ENCODE assay signal across 31 mouse cellular contexts in genomic region chr14:72854226-72854625, GRCm38 (mm10).
DNase-seq lines count a peak whose midpoint lies in the region; ATAC-seq and TF ChIP-seq lines count a peak whose summit lies in the region.
"Had no signal": no experiment of that assay in that cellular context is flagged by ENCODE, and none has a peak within 500 bp of the region (broad histone marks: within the 10 kb centered on the region; RNA-seq: fewer than 3 reads in every experiment).

No protein-coding gene starts in this region.

- no peaks in the 10 kb centered on the region for H3K79me2 ChIP-seq in CH12.LX (replicated peaks; ENCODE audit: control insufficient read depth, extremely low read depth, insufficient read depth, poor library complexity, severe bottlenecking)

- TF ChIP-seq CTCF in CH12.LX (conservative IDR thresholded peaks at IDR 0.05 in 1 of 2, IDR thresholded peaks at IDR 0.05 in 1 of 2; ENCODE audit: low read depth in 2 of 2, low read length in 2 of 2): no peak

- DNase-seq in embryo, embryonic 10 days (ENCODE audit: low spot score): peak; percentile 17
- no peak for DNase-seq in embryo, embryonic 9.5 days (ENCODE audit: extremely low spot score)
- no peak for DNase-seq in kidney, adult 8-10 months
- no peak for DNase-seq in CH12.LX (ENCODE audit: extremely low read depth)
- DNase-seq in embryo, embryonic 11 days: peak; percentile 23
- DNase-seq in gastrocnemius, postnatal 10 days: no peak
- DNase-seq in natural killer cell, adult 2 months (ENCODE audit: low spot score in 2 of 2): no peak
- DNase-seq: adrenal gland, postnatal 36 days; cerebellum, adult 2 months; cerebellum, postnatal 25 days; gastrocnemius, postnatal 25 days; heart, adult 18-20 months; heart, postnatal 4 days; kidney, adult 2 months; kidney, postnatal 25 days; lung, postnatal 36 days; right cerebral cortex, postnatal 25 days; spleen, adult 18-20 months; thymus, postnatal 14 days had no signal

- in situ Hi-C loops in CH12.LX (cut with MboI; ENCODE audit: low pct_ligation_motif_present, low pct_unique_long_range_greater_than_20kb, low sequenced_read_pairs): no loop called here

- no peak for TF ChIP-seq EP300 in CH12.LX (IDR thresholded peaks at IDR 0.05; ENCODE audit: low read length)

- no peaks in the 10 kb centered on the region for H3K27me3 ChIP-seq in kidney, embryonic 16.5 days (ENCODE audit: insufficient read depth, low read length)
- no peaks in the 10 kb centered on the region for H3K27me3 ChIP-seq in CH12.LX (replicated peaks)
- H3K27me3 ChIP-seq: embryonic facial prominence, embryonic 15.5 days; forebrain, embryonic 13.5 days; heart, embryonic 12.5 days; hindbrain, embryonic 15.5 days; intestine, embryonic 15.5 days; limb, embryonic 12.5 days; liver, embryonic 15.5 days; midbrain, embryonic 13.5 days had no signal

- no peaks in the 10 kb centered on the region for H3K9me3 ChIP-seq in kidney, embryonic 16.5 days (ENCODE audit: low read length)
- peaks cover 9% of the 10 kb centered on the region for H3K9me3 ChIP-seq in CH12.LX (replicated peaks; ENCODE audit: low read length)
- H3K9me3 ChIP-seq: embryonic facial prominence, embryonic 10.5 days; embryonic facial prominence, embryonic 15.5 days; forebrain, embryonic 13.5 days; heart, embryonic 12.5 days; hindbrain, embryonic 15.5 days; intestine, embryonic 15.5 days; limb, embryonic 12.5 days; liver, embryonic 15.5 days; midbrain, embryonic 13.5 days had no signal

- no peak overlapping the region for H3K4me2 ChIP-seq in kidney, embryonic 16.5 days (replicated peaks; ENCODE audit: low read depth, low read length)
- H3K4me2 ChIP-seq in CH12.LX (ENCODE audit: insufficient read depth, low read depth, poor library complexity, severe bottlenecking): no peak overlapping the region
- H3K4me2 ChIP-seq: embryonic facial prominence, embryonic 15.5 days; forebrain, embryonic 13.5 days; heart, embryonic 12.5 days; hindbrain, embryonic 15.5 days; intestine, embryonic 15.5 days; limb, embryonic 12.5 days; liver, embryonic 15.5 days; midbrain, embryonic 13.5 days had no signal

- ATAC-seq in kidney, embryonic 16.5 days (ENCODE audit: low FRiP score, low TSS enrichment): 0 out of 2 replicates have a peak, but pooled peaks have one; percentile 57
- ATAC-seq: forebrain, embryonic 13.5 days; intestine, embryonic 15.5 days; midbrain, embryonic 13.5 days had no signal

- TF ChIP-seq RAD21 in CH12.LX (IDR thresholded peaks at IDR 0.05; ENCODE audit: low read depth, low read length): no peak; the same call in 1 of the 2 replicates

- no peak overlapping the region for H3K9ac ChIP-seq in kidney, embryonic 16.5 days (replicated peaks; ENCODE audit: low read length)
- no peak overlapping the region; the same call in 1 of the 2 replicates for H3K9ac ChIP-seq in CH12.LX (ENCODE audit: insufficient read depth, low read depth)
- H3K9ac ChIP-seq: embryonic facial prominence, embryonic 15.5 days; forebrain, embryonic 13.5 days; heart, embryonic 12.5 days; hindbrain, embryonic 15.5 days; intestine, embryonic 15.5 days; limb, embryonic 12.5 days; liver, embryonic 15.5 days; midbrain, embryonic 13.5 days had no signal

- H3K4me3 ChIP-seq in kidney, embryonic 16.5 days (ENCODE audit: low read length): no peak overlapping the region
- H3K4me3 ChIP-seq in CH12.LX (replicated peaks in 1 of 3; ENCODE audit: low read depth in 2 of 3, low read length in 2 of 3, poor library complexity in 1 of 3): peak overlapping the region in 1 of 3 experiments; percentile 2
- H3K4me3 ChIP-seq: embryonic facial prominence, embryonic 10.5 days; embryonic facial prominence, embryonic 15.5 days; forebrain, embryonic 13.5 days; heart, embryonic 12.5 days; hindbrain, embryonic 15.5 days; intestine, embryonic 15.5 days; layer of hippocampus, adult 2 months; left cerebral cortex, adult 2 months; limb, embryonic 12.5 days; liver, embryonic 15.5 days; midbrain, embryonic 13.5 days had no signal

- 95% methylated on average over 1 of the region's 1 CpGs for WGBS in kidney, embryonic 16.5 days

- no peak for TF ChIP-seq POLR2A in CH12.LX (IDR thresholded peaks at IDR 0.05; ENCODE audit: low read depth, low read length)

- H3K4me1 ChIP-seq in kidney, embryonic 16.5 days (ENCODE audit: insufficient read depth, low read length): no peaks in the 10 kb centered on the region
- H3K4me1 ChIP-seq in CH12.LX (ENCODE audit: control insufficient read depth in 1 of 2, insufficient read depth in 2 of 2): peaks cover 22 to 35% of the 10 kb centered on the region in 2 experiments
- H3K4me1 ChIP-seq: embryonic facial prominence, embryonic 10.5 days; embryonic facial prominence, embryonic 15.5 days; forebrain, embryonic 13.5 days; heart, embryonic 12.5 days; hindbrain, embryonic 15.5 days; intestine, embryonic 15.5 days; limb, embryonic 12.5 days; liver, embryonic 15.5 days; midbrain, embryonic 13.5 days had no signal

- no peaks in the 10 kb centered on the region for H3K36me3 ChIP-seq in kidney, embryonic 16.5 days (ENCODE audit: insufficient read depth, low read length)
- H3K36me3 ChIP-seq in CH12.LX (replicated peaks in 1 of 2; ENCODE audit: control insufficient read depth in 1 of 2, insufficient read depth in 1 of 2, low read length in 1 of 2): peaks cover 0 to 1% of the 10 kb centered on the region in 2 experiments
- H3K36me3 ChIP-seq: embryonic facial prominence, embryonic 10.5 days; embryonic facial prominence, embryonic 15.5 days; heart, embryonic 12.5 days; hindbrain, embryonic 15.5 days; intestine, embryonic 15.5 days; limb, embryonic 12.5 days; liver, embryonic 15.5 days; midbrain, embryonic 13.5 days had no signal

- H3K27ac ChIP-seq in kidney, embryonic 16.5 days (ENCODE audit: low read length): no peak overlapping the region
- H3K27ac ChIP-seq in CH12.LX (ENCODE audit: insufficient read depth, low read depth): peak overlapping the region; percentile 28; the same call in 1 of the 2 replicates
- H3K27ac ChIP-seq: embryonic facial prominence, embryonic 10.5 days; embryonic facial prominence, embryonic 15.5 days; forebrain, embryonic 13.5 days; hindbrain, embryonic 15.5 days; intestine, embryonic 15.5 days; layer of hippocampus, adult 2 months; left cerebral cortex, adult 2 months; limb, embryonic 12.5 days; liver, embryonic 15.5 days; midbrain, embryonic 13.5 days had no signal

- dilution Hi-C loops in CH12.LX (cut with MboI; ENCODE audit: extremely low pct_ligation_motif_present, extremely low pct_unique_long_range_greater_than_20kb, low sequenced_read_pairs): no loop called here

TF ChIP-seq in CH12.LX, 34 proteins besides CTCF, POLR2A, EP300 and RAD21:
- TF ChIP-seq ELF1 (IDR thresholded peaks at IDR 0.05; ENCODE audit: low read depth, low read length) (no peak), CHD2 (IDR thresholded peaks at IDR 0.05; ENCODE audit: low read length) (no peak)

Comparison
In these comparisons a context has a peak if more than half of its experiments do, and no peak if none do; other contexts are left out.
1. DNase-seq: peak in embryo, embryonic 10 days (single experiment) and embryo, embryonic 11 days (single experiment); none in embryo, embryonic 9.5 days (single experiment), kidney, adult 8-10 months (0 of 2), CH12.LX (single experiment), gastrocnemius, postnatal 10 days (single experiment) and natural killer cell, adult 2 months (0 of 2).